Mouse (Mus musculus): ENCODE measurements around the gene Barx2. TPM values are rescaled to one million over a fixed set of nuclear protein-coding genes. Genes with fewer than 3 reads are reported as not detected.
"Not testable (repeated sequence)": the region's sequence is repeated elsewhere in the genome, so short reads cannot be mapped to it uniquely, and the experiment has no call there.

Gene Barx2
- 0.17 and 0.26 TPM in 2 replicates for polyA plus RNA-seq (2015; fragmentation: Nextera tagmentation; extraction: Ambion mirVana)

- Histone ChIP-seq H3K27me3 (ENCODE audit: control insufficient read depth, insufficient read depth, low read depth, low read length) (peaks cover 63% of the 10 kb centered on the region), H3K4me3 (ENCODE audit: low read depth, low read length) (peak within 1 kb of the TSS; percentile 51), H3K4me1 (ENCODE audit: control insufficient read depth, insufficient read depth, low read length) (peaks cover 20% of the 10 kb centered on the region), H3K27ac (ENCODE audit: low read length) (no peak within 1 kb of the TSS), H3K9ac (ENCODE audit: low read depth, low read length) (peak within 1 kb of the TSS; percentile 59), H3K9me3 (replicated peaks; ENCODE audit: control insufficient read depth, low read length, poor library complexity, severe bottlenecking) (no peaks in the 10 kb centered on the region), H3K4me2 (ENCODE audit: low read length) (peak within 1 kb of the TSS; percentile 85), H3K36me3 (ENCODE audit: control insufficient read depth, insufficient read depth, low read length) (no peaks in the 10 kb centered on the region)
- under 1% methylated on average over 63 of the region's 81 CpGs for WGBS
- peak; percentile 87 for ATAC-seq
Observed at GRCm38 (mm10) chr9:31912921-31913738, at the start of gene Barx2. Gene Barx2, minus strand, starts transcription at chr9:31913462.

DNA sequence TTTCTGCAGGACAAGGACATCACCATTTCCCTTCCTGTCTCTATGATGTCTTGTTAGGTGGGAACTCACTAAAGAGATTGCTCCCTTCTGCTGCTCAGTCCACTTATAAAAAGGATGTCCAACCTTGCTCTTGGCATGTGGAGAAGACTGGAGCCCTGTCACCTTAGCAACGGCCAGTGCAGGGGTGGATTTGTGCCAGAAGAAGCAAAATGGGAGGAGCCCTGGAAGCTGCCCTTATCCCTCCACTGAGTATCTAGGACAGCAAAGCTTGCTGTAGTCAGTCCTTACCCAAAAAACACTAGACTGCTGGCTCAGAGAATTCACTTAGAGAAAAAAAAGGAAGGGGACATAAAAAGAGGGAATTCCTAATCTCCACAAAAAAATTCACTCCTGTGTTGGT is 49.0 kb upstream of the Barx2 start:
- no peak overlapping the region for H3K4me3 ChIP-seq (ENCODE audit: low read depth, low read length)
- no peaks in the 10 kb centered on the region for H3K4me1 ChIP-seq (ENCODE audit: control insufficient read depth, insufficient read depth, low read length)
- no peaks in the 10 kb centered on the region for H3K36me3 ChIP-seq (ENCODE audit: control insufficient read depth, insufficient read depth, low read length)
- H3K27me3 ChIP-seq (ENCODE audit: control insufficient read depth, insufficient read depth, low read depth, low read length): no peaks in the 10 kb centered on the region
- H3K27ac ChIP-seq (ENCODE audit: low read length): no peak overlapping the region
- no peaks in the 10 kb centered on the region for H3K9me3 ChIP-seq (replicated peaks; ENCODE audit: control insufficient read depth, low read length, poor library complexity, severe bottlenecking)
- ATAC-seq: no peak
- no peak overlapping the region for H3K4me2 ChIP-seq (ENCODE audit: low read length)
- 47% methylated on average over 1 of the region's 1 CpGs for WGBS
- H3K9ac ChIP-seq (ENCODE audit: low read depth, low read length): no peak overlapping the region

GRCm38 (mm10) chr9:31960488-31960887 is 47.2 kb upstream of the Barx2 start:
- H3K9me3 ChIP-seq (replicated peaks; ENCODE audit: control insufficient read depth, low read length, poor library complexity, severe bottlenecking): no peaks in the 10 kb centered on the region
- 68% methylated on average over 2 of the region's 2 CpGs for WGBS
- ATAC-seq: no peak
- H3K4me1 ChIP-seq (ENCODE audit: control insufficient read depth, insufficient read depth, low read length): no peaks in the 10 kb centered on the region
- no peak overlapping the region for H3K9ac ChIP-seq (ENCODE audit: low read depth, low read length)
- H3K4me2 ChIP-seq (ENCODE audit: low read length): no peak overlapping the region
- H3K36me3 ChIP-seq (ENCODE audit: control insufficient read depth, insufficient read depth, low read length): no peaks in the 10 kb centered on the region
- H3K27me3 ChIP-seq (ENCODE audit: control insufficient read depth, insufficient read depth, low read depth, low read length): no peaks in the 10 kb centered on the region
- no peak overlapping the region for H3K4me3 ChIP-seq (ENCODE audit: low read depth, low read length)
- H3K27ac ChIP-seq (ENCODE audit: low read length): no peak overlapping the region

- no peak for ATAC-seq
- Histone ChIP-seq H3K9ac (ENCODE audit: low read depth, low read length) (no peak overlapping the region), H3K9me3 (replicated peaks; ENCODE audit: control insufficient read depth, low read length, poor library complexity, severe bottlenecking) (no peaks in the 10 kb centered on the region), H3K27me3 (ENCODE audit: control insufficient read depth, insufficient read depth, low read depth, low read length) (no peaks in the 10 kb centered on the region), H3K4me1 (ENCODE audit: control insufficient read depth, insufficient read depth, low read length) (no peaks in the 10 kb centered on the region), H3K4me3 (ENCODE audit: low read depth, low read length) (no peak overlapping the region), H3K27ac (ENCODE audit: low read length) (no peak overlapping the region), H3K36me3 (ENCODE audit: control insufficient read depth, insufficient read depth, low read length) (no peaks in the 10 kb centered on the region), H3K4me2 (ENCODE audit: low read length) (no peak overlapping the region)
Observed at GRCm38 (mm10) chr9:31958120-31958519, 44.9 kb upstream of the Barx2 start.

- H3K9ac ChIP-seq (ENCODE audit: low read depth, low read length): no peak overlapping the region
- WGBS: 89% methylated on average over 5 of the region's 5 CpGs
- H3K27me3 ChIP-seq (ENCODE audit: control insufficient read depth, insufficient read depth, low read depth, low read length): no peaks in the 10 kb centered on the region
- H3K36me3 ChIP-seq (ENCODE audit: control insufficient read depth, insufficient read depth, low read length): no peaks in the 10 kb centered on the region
- no peaks in the 10 kb centered on the region for H3K4me1 ChIP-seq (ENCODE audit: control insufficient read depth, insufficient read depth, low read length)
- H3K4me2 ChIP-seq (ENCODE audit: low read length): no peak overlapping the region
- no peak for ATAC-seq
- no peak overlapping the region for H3K27ac ChIP-seq (ENCODE audit: low read length)
- no peaks in the 10 kb centered on the region for H3K9me3 ChIP-seq (replicated peaks; ENCODE audit: control insufficient read depth, low read length, poor library complexity, severe bottlenecking)
- no peak overlapping the region for H3K4me3 ChIP-seq (ENCODE audit: low read depth, low read length)
Observed at GRCm38 (mm10) chr9:31950506-31950905, 37.2 kb upstream of the Barx2 start.

DNA sequence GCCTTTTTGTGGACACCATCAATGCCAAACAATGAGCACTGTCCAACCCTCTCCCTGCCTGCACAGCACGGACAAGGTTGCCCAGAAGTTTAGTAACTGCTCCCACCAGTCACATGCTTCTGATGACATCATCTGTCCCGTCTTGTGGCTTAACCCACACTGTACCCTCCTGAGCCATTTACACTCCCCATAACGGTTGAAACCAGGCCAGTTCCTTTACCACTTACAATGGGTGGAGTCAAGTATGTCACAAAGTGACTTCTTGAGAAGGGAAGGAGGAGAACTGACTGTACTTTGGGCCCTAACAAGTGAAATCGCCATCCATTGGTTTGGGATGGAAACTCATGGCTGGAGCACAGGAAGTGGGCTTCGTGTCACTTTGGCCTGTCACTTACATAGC is 35.8 kb upstream of the Barx2 start:
- H3K9ac ChIP-seq (ENCODE audit: low read depth, low read length): no peak overlapping the region
- no peaks in the 10 kb centered on the region for H3K9me3 ChIP-seq (replicated peaks; ENCODE audit: control insufficient read depth, low read length, poor library complexity, severe bottlenecking)
- H3K27me3 ChIP-seq (ENCODE audit: control insufficient read depth, insufficient read depth, low read depth, low read length): no peaks in the 10 kb centered on the region
- no peaks in the 10 kb centered on the region for H3K36me3 ChIP-seq (ENCODE audit: control insufficient read depth, insufficient read depth, low read length)
- no peak overlapping the region for H3K27ac ChIP-seq (ENCODE audit: low read length)
- H3K4me2 ChIP-seq (ENCODE audit: low read length): no peak overlapping the region
- WGBS: 90% methylated on average over 5 of the region's 5 CpGs
- H3K4me1 ChIP-seq (ENCODE audit: control insufficient read depth, insufficient read depth, low read length): no peaks in the 10 kb centered on the region
- no peak for ATAC-seq
- H3K4me3 ChIP-seq (ENCODE audit: low read depth, low read length): no peak overlapping the region

GRCm38 (mm10) chr9:31947051-31947450 is 33.8 kb upstream of the Barx2 start:
- no peak for ATAC-seq
- WGBS: 85% methylated on average over 10 of the region's 10 CpGs
- H3K4me1 ChIP-seq (ENCODE audit: control insufficient read depth, insufficient read depth, low read length): no peaks in the 10 kb centered on the region

GRCm38 (mm10) chr9:31942334-31942733 is 29.1 kb upstream of the Barx2 start:
- no peaks in the 10 kb centered on the region for H3K4me1 ChIP-seq (ENCODE audit: control insufficient read depth, insufficient read depth, low read length)
- no peaks in the 10 kb centered on the region for H3K27me3 ChIP-seq (ENCODE audit: control insufficient read depth, insufficient read depth, low read depth, low read length)
- no peak overlapping the region for H3K4me3 ChIP-seq (ENCODE audit: low read depth, low read length)
- WGBS: 56% methylated on average over 1 of the region's 1 CpGs
- no peak for ATAC-seq
- H3K4me2 ChIP-seq (ENCODE audit: low read length): no peak overlapping the region
- H3K36me3 ChIP-seq (ENCODE audit: control insufficient read depth, insufficient read depth, low read length): no peaks in the 10 kb centered on the region
- H3K9me3 ChIP-seq (replicated peaks; ENCODE audit: control insufficient read depth, low read length, poor library complexity, severe bottlenecking): no peaks in the 10 kb centered on the region
- no peak overlapping the region for H3K9ac ChIP-seq (ENCODE audit: low read depth, low read length)
- H3K27ac ChIP-seq (ENCODE audit: low read length): no peak overlapping the region

More at GRCm38 (mm10) chr9:31947051-31947450, 33.8 kb upstream of the Barx2 start:
- H3K4me2 ChIP-seq (ENCODE audit: low read length): no peak overlapping the region
- H3K9me3 ChIP-seq (replicated peaks; ENCODE audit: control insufficient read depth, low read length, poor library complexity, severe bottlenecking): no peaks in the 10 kb centered on the region
- H3K27ac ChIP-seq (ENCODE audit: low read length): no peak overlapping the region
- no peaks in the 10 kb centered on the region for H3K27me3 ChIP-seq (ENCODE audit: control insufficient read depth, insufficient read depth, low read depth, low read length)
- H3K9ac ChIP-seq (ENCODE audit: low read depth, low read length): no peak overlapping the region
- no peaks in the 10 kb centered on the region for H3K36me3 ChIP-seq (ENCODE audit: control insufficient read depth, insufficient read depth, low read length)
- no peak overlapping the region for H3K4me3 ChIP-seq (ENCODE audit: low read depth, low read length)

DNA sequence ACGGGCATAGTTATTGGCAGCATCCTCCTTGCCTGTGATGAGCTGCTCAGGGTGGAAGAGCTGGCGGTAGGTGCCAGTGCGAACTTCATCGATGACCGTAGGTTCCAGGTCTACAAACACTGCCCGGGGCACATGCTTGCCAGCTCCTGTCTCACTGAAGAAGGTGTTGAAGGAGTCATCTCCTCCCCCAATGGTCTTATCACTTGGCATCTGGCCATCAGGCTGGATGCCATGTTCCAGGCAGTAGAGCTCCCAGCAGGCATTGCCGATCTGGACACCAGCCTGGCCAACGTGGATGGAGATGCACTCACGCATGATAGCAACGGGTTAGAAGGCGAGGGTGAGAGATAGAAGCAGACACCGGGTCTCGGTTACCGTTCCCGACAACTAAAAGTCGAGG is 23.2 kb upstream of the Barx2 start:
- not testable (repeated sequence) for H3K27me3 ChIP-seq (ENCODE audit: control insufficient read depth, insufficient read depth, low read depth, low read length); H3K27ac ChIP-seq (ENCODE audit: low read length); H3K4me1 ChIP-seq (ENCODE audit: control insufficient read depth, insufficient read depth, low read length); ATAC-seq; H3K4me2 ChIP-seq (ENCODE audit: low read length); H3K9ac ChIP-seq (ENCODE audit: low read depth, low read length); H3K36me3 ChIP-seq (ENCODE audit: control insufficient read depth, insufficient read depth, low read length); H3K4me3 ChIP-seq (ENCODE audit: low read depth, low read length); H3K9me3 ChIP-seq (replicated peaks; ENCODE audit: control insufficient read depth, low read length, poor library complexity, severe bottlenecking)
- 100% methylated on average over 7 of the region's 16 CpGs for WGBS
